Mouse (Mus musculus) urinary bladder, postnatal 14 days (tissue): ENCODE data around the gene Pam.
"Not testable (repeated sequence)": the region's sequence is repeated elsewhere in the genome, so short reads cannot be mapped to it uniquely, and the experiment has no call there.

Experiments
- DNase-seq: peaks from one replicate; pipeline ENCODE4 v3.0.0; 2021; ENCODE audit warnings: low spot score

Pam gene

DNA sequence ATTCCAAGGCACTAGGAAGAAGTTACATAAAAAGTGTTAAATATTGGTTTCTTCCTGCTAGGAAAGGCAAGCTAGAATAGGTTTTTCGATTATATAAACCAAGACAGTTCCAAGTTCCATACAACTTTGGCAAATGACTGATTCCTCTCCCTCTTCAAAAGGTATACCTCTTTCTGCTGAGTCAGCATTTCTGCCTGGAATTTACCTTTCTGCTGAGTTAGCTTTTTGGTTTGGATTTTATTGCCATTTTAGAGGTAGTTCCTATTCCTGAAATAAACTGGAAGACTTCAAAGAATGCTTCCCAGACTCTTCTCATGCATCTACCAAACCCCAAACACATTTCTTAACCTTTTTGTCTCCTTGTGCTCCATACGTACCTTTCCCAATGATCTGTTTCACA lies 327.4 kb downstream of the Pam start:
- no peak for DNase-seq

GRCm38 (mm10) chr1:97765712-97766111 lies 329.7 kb downstream of the Pam start:
- DNase-seq, result not testable (repeated sequence)

DNA sequence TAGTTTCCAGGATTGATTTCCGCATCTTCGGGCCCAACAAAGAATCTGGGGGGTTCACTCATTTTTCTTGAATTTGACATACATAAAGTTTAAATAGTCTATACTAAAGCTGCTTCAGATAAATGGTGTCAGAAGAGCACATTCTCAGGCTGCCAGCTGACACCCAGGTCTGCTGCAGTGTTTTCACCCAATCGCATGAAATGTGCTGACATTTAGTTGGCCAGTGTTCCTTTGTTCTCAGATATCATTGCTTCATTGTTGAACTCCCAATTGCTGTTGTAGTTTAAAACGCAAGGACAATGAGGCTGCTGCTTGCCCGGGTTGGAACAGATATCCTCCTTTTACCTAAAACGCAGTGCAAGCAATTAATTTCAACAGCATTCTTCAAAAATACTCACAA lies 334.0 kb downstream of the Pam start:
- DNase-seq, result no peak

DNA sequence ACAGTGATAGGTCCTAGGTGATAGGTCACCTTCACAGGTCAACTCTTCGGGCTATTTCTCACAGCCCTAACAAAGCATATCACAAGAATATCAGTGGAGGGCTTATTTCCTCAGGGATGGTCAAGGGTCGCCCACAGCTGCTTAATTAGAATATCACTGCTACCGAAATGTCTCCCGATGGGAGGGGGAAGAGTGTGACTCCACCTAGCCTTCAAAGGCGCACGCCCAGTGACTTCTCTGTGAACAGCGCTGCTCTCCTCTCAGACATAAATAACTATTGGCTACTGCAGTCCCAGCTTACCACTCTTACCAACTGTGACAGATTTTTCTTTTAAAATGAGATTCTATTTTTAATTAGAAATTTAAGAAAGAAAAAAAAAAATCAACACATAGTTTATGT lies 334.8 kb downstream of the Pam start:
- DNase-seq, result no peak

DNA sequence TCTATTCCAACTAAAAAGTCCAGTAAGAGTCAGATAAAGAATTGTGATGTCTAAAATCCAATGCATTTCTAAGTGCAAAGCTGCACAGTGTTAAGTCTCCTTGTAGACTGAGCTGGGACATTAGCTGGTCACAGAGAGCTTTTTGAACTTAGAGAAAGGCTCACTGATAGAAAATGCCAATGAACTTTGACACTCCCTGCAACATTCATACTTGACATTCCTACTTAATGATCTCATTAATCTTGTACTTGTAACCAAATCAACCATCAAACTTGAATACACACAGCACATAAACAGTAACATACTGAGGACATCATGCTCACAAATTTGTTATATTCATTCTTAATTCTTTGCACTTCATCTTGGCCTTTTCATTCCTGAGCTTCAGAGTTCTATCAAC lies 335.6 kb downstream of the Pam start:
- no peak for DNase-seq

- no peak for DNase-seq
Observed at GRCm38 (mm10) chr1:97754392-97754791, 341.1 kb downstream of the Pam start.

DNA sequence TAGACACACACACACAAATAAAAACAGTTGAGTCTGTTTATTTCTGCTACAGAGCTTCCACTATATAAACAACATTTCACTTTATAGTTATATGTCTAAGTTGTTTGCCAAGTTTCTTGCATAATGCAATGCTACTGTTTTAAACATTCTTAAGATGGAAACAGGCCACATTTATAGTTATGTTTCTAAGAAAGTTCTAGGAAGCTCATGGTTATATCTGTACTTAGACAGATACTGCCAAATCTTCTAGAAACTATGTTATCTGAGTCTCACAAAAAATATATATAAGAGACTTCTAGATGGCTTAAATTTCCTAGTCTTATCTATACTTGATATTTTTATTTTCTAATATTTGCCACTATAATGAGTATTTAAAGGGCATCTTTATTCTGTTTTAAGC lies 342.2 kb downstream of the Pam start:
- no peak for DNase-seq

- no peak for DNase-seq
Observed at GRCm38 (mm10) chr1:97748163-97748562, 347.3 kb downstream of the Pam start.

DNA sequence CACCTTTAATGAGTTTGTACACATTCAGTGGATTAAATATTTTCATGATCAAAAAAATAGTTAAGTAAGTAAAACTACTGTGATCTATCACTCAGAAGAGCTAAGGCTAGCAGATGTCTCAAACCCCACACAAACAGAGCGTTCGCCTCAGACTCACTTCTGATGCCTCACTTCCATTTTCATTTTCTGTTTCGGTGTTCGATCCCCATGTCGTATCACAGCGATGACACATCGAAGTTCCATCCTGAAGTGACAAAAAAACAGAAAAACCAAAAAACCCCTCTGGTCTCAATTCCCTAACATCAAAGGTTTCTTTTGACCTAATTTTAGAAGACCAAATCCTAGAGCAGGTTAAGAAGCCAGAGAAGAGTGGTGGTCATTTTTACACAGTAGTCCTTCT lies 349.2 kb downstream of the Pam start:
- DNase-seq, result no peak

DNA sequence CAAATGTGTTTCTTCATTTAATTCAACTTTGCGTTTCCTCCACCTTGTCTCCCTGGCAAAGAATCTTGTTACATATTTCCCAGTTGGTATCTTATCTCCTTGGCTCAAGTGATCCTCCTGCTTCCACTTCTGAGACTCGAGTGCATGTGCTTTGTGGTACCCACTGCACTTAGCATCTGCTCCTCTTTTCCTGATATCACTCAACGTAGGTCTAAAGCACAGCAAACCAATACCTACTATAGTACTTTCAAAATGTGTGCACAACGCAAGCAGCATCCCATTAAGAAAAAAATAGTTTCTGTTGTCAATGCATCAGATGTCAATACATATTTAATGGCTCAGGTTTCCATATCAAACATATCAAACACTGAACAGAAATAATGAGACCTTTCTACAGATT lies 349.7 kb downstream of the Pam start:
- DNase-seq, result no peak
